Comparison of ENCODE assay signal across 31 mouse cellular contexts in genomic region chr6:55404421-55404990, GRCm38 (mm10). TPM values are rescaled to one million over a fixed set of nuclear protein-coding genes. Genes with fewer than 3 reads are reported as not detected.
"Had no signal": no experiment of that assay in that cellular context is flagged by ENCODE, and none has a peak within 500 bp of the region (broad histone marks: within the 10 kb centered on the region; RNA-seq: fewer than 3 reads in every experiment).

No protein-coding gene starts in this region.

- H3K4me3 ChIP-seq: kidney, embryonic 15.5 days; left cerebral cortex, adult 2 months; liver, embryonic 13.5 days; megakaryocyte, embryonic 14.5 days; midbrain, embryonic 10.5 days; midbrain, embryonic 13.5 days; myocyte; neural tube, embryonic 13.5 days had no signal

- H3K4me1 ChIP-seq: kidney, embryonic 15.5 days; liver, embryonic 13.5 days; megakaryocyte, embryonic 14.5 days had no signal

- H3K36me3 ChIP-seq: kidney, embryonic 15.5 days; liver, embryonic 13.5 days; midbrain, embryonic 10.5 days; midbrain, embryonic 13.5 days; neural tube, embryonic 13.5 days had no signal

- ATAC-seq: midbrain, embryonic 13.5 days; midbrain, embryonic 16.5 days had no signal

- H3K4me2 ChIP-seq: kidney, embryonic 15.5 days; liver, embryonic 13.5 days; midbrain, embryonic 13.5 days; neural tube, embryonic 13.5 days had no signal

- H3K27ac ChIP-seq: kidney, embryonic 15.5 days; left cerebral cortex, adult 2 months; liver, embryonic 13.5 days; midbrain, embryonic 13.5 days; neural tube, embryonic 13.5 days had no signal

- H3K27me3 ChIP-seq: kidney, embryonic 15.5 days; liver, embryonic 13.5 days; midbrain, embryonic 13.5 days; neural tube, embryonic 13.5 days had no signal

- H3K9ac ChIP-seq: kidney, embryonic 15.5 days; liver, embryonic 13.5 days; midbrain, embryonic 13.5 days; neural tube, embryonic 13.5 days had no signal

- H3K9me3 ChIP-seq: kidney, embryonic 15.5 days; liver, embryonic 13.5 days; megakaryocyte, embryonic 14.5 days; midbrain, embryonic 10.5 days; midbrain, embryonic 13.5 days; neural tube, embryonic 13.5 days had no signal

- DNase-seq: kidney, adult 8-10 months; kidney, postnatal 10 days; kidney, postnatal 36 days; layer of hippocampus, postnatal 36 days; liver, embryonic 13.5 days; lung, adult 2 months; retina, postnatal 1 day; right cerebral cortex, postnatal 25 days; thymus, adult 18-20 months; thymus, postnatal 14 days; thymus, postnatal 4 days had no signal

RNA-seq across cellular contexts. Expression of gene Ghrhr, which starts 28.4 kb away (rescaled TPM):
- total RNA-seq: layer of hippocampus, adult 8-10 months; layer of hippocampus, postnatal 10 days; layer of hippocampus, postnatal 36 days; left cerebral cortex, adult 2 months; left cerebral cortex, postnatal 10 days; left cerebral cortex, postnatal 36 days; monocyte, adult 5-6 weeks; neutrophil, adult 5-6 weeks had no signal
- polyA plus RNA-seq: limb, embryonic 11.5 days; limb, embryonic 14.5 days; liver, adult 2 months; liver, embryonic 16.5 days; lung, adult 2 months; midbrain, embryonic 10.5 days; midbrain, embryonic 13.5 days; midbrain, embryonic 16.5 days; myocyte; neural tube, embryonic 13.5 days; spleen, adult 2 months; testis, adult 2 months had no signal

RNA-seq across cellular contexts. Expression of gene Adcyap1r1, which starts 47.3 kb away (rescaled TPM):
- total RNA-seq: monocyte, adult 5-6 weeks; neutrophil, adult 5-6 weeks had no signal
- polyA plus RNA-seq: myocyte had no signal
